Mouse (Mus musculus) erythroblast, embryonic 14.5 days (primary cell): Measurements from ENCODE around the gene Rab23.

Experiments used
- GATA1 ChIP-seq: IDR thresholded peaks from 2 replicates; pipeline ENCODE4 v1.6.1; 2012; ENCODE audit warnings: low read length, inconsistent platforms, mixed read lengths
- TAL1 ChIP-seq: IDR thresholded peaks from 3 replicates; pipeline ENCODE4 v1.6.1; 2012; ENCODE audit warnings: low read length, inconsistent platforms, mixed read lengths

- no peak for TF ChIP-seq TAL1
- peak; percentile 51 for TF ChIP-seq GATA1
These were observed 36.8 kb downstream of the Rab23 start for GRCm38 (mm10) chr1:33756258-33757032.
